ENCODE assay signal across 13 mouse cellular contexts in the genomic region with DNA sequence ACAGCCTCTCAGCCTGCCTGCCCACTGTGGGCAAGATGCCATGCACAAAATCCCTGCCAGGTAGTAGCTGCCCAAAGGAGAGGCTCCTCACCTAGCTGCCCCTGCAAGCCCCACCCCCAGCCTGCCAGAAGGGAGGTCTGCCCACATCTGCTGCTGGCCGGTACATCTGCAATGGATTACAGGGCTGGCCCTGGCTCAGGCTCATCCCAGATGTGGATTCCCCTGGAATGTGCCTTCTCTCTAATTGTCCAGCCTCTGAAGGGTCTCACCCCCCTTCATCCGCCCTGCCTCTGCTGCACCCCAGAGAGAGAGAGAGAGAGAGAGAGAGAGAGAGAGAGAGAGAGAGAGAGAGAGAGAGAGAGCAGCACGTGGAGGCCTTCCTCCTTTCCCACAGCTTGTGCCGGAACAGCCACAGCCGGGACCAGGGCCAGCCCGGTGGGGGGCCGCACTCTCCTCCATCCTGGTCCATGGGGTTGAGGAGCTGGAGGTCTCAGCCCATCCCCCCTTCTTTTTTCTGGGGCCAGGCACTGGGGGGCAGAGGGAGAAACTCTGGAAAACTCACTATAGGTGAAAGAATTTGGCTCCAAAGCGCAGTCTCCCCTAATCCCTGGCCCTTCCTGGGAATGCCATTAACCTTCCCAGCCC.
DNase-seq lines count a peak whose midpoint lies in the region; ATAC-seq and TF ChIP-seq lines count a peak whose summit lies in the region.
"Had no signal": no experiment of that assay in that cellular context is flagged by ENCODE, and none has a peak within 500 bp of the region (broad histone marks: within the 10 kb centered on the region; RNA-seq: fewer than 3 reads in every experiment).

No protein-coding gene starts in this region.

- no peak overlapping the region for H3K4me3 ChIP-seq in forebrain, embryonic 10.5 days
- no peak overlapping the region for H3K4me3 ChIP-seq in forebrain, postnatal 0 days (ENCODE audit: low read depth, low read length)
- no peak overlapping the region for H3K4me3 ChIP-seq in neural tube, embryonic 15.5 days (replicated peaks)
- H3K4me3 ChIP-seq in limb, embryonic 12.5 days (replicated peaks), result no peak overlapping the region
- H3K4me3 ChIP-seq: forebrain, embryonic 12.5 days had no signal

- TF ChIP-seq CTCF in forebrain, postnatal 0 days (IDR thresholded peaks at IDR 0.05; ENCODE audit: low read depth), result no peak

- WGBS in forebrain, embryonic 10.5 days, result 30% methylated on average over 7 of the region's 8 CpGs
- 52% methylated on average over 8 of the region's 8 CpGs for WGBS in forebrain, postnatal 0 days
- WGBS in neural tube, embryonic 15.5 days, result 42% methylated on average over 8 of the region's 8 CpGs
- 26% methylated on average over 6 of the region's 8 CpGs for WGBS in limb, embryonic 12.5 days

- H3K9ac ChIP-seq in forebrain, postnatal 0 days, result no peak overlapping the region
- no peak overlapping the region for H3K9ac ChIP-seq in neural tube, embryonic 15.5 days (replicated peaks)
- no peak overlapping the region for H3K9ac ChIP-seq in limb, embryonic 12.5 days (replicated peaks)
- H3K9ac ChIP-seq: forebrain, embryonic 12.5 days; liver, embryonic 14.5 days had no signal

- 0 out of 2 replicates have a peak overlapping the region, but pooled peaks have one; percentile 25 for H3K27ac ChIP-seq in forebrain, embryonic 10.5 days
- H3K27ac ChIP-seq in forebrain, postnatal 0 days (ENCODE audit: low read depth, low read length), result no peak overlapping the region
- no peak overlapping the region for H3K27ac ChIP-seq in neural tube, embryonic 15.5 days (replicated peaks)
- 0 out of 2 replicates have a peak overlapping the region, but pooled peaks have one; percentile 23 for H3K27ac ChIP-seq in limb, embryonic 12.5 days
- H3K27ac ChIP-seq: forebrain, embryonic 12.5 days; kidney, postnatal 0 days; liver, embryonic 14.5 days had no signal

- no peaks in the 10 kb centered on the region for H3K9me3 ChIP-seq in forebrain, embryonic 10.5 days
- no peaks in the 10 kb centered on the region for H3K9me3 ChIP-seq in forebrain, postnatal 0 days (ENCODE audit: low read length)
- H3K9me3 ChIP-seq in neural tube, embryonic 15.5 days (replicated peaks), result no peaks in the 10 kb centered on the region
- no peaks in the 10 kb centered on the region for H3K9me3 ChIP-seq in limb, embryonic 12.5 days
- H3K9me3 ChIP-seq: forebrain, embryonic 12.5 days had no signal

- no peak overlapping the region for H3K4me2 ChIP-seq in forebrain, postnatal 0 days (ENCODE audit: low read depth)
- no peak overlapping the region for H3K4me2 ChIP-seq in neural tube, embryonic 15.5 days
- 0 out of 2 replicates have a peak overlapping the region, but pooled peaks have one; percentile 4 for H3K4me2 ChIP-seq in limb, embryonic 12.5 days
- H3K4me2 ChIP-seq: forebrain, embryonic 12.5 days had no signal

- ATAC-seq in forebrain, postnatal 0 days, result no peak
- ATAC-seq in neural tube, embryonic 15.5 days (ENCODE audit: low FRiP score), result no peak
- ATAC-seq in limb, embryonic 12.5 days (ENCODE audit: insufficient number of reproducible peaks, insufficient read depth, low FRiP score, low TSS enrichment, low read depth), result peak; percentile 66; the same call in 1 of the 2 replicates
- no peak for ATAC-seq in CD4-positive, CD25-positive, alpha-beta regulatory T cell, adult 4 months

- peaks cover 100% of the 10 kb centered on the region for H3K27me3 ChIP-seq in forebrain, embryonic 10.5 days (ENCODE audit: poor library complexity, severe bottlenecking)
- no peaks in the 10 kb centered on the region for H3K27me3 ChIP-seq in forebrain, postnatal 0 days (ENCODE audit: insufficient read depth, low read length)
- peaks cover 54% of the 10 kb centered on the region for H3K27me3 ChIP-seq in neural tube, embryonic 15.5 days (replicated peaks)
- H3K27me3 ChIP-seq in limb, embryonic 12.5 days, result peaks cover 76% of the 10 kb centered on the region

- H3K4me1 ChIP-seq in forebrain, embryonic 10.5 days, result peaks cover 33% of the 10 kb centered on the region
- no peaks in the 10 kb centered on the region for H3K4me1 ChIP-seq in forebrain, postnatal 0 days (ENCODE audit: insufficient read depth)
- no peaks in the 10 kb centered on the region for H3K4me1 ChIP-seq in neural tube, embryonic 15.5 days
- H3K4me1 ChIP-seq in limb, embryonic 12.5 days (replicated peaks), result peaks cover 23% of the 10 kb centered on the region
- H3K4me1 ChIP-seq: forebrain, embryonic 12.5 days had no signal

- DNase-seq in forebrain, embryonic 10.5 days (ENCODE audit: extremely low spot score, low spot score), result peak; percentile 15
- no peak for DNase-seq in forebrain, postnatal 0 days
- peak; percentile 40 for DNase-seq in neural tube, embryonic 10.5 days (ENCODE audit: extremely low spot score, low spot score)
- DNase-seq in heart, postnatal 4 days, result no peak
- no peak for DNase-seq in left cerebral cortex, adult 18-20 months (ENCODE audit: low spot score in 2 of 2)
- DNase-seq: adrenal gland, postnatal 25 days; heart, adult 11 months had no signal

- no peaks in the 10 kb centered on the region for H3K36me3 ChIP-seq in forebrain, embryonic 10.5 days (replicated peaks)
- H3K36me3 ChIP-seq in forebrain, postnatal 0 days (ENCODE audit: insufficient read depth), result no peaks in the 10 kb centered on the region
- no peaks in the 10 kb centered on the region for H3K36me3 ChIP-seq in neural tube, embryonic 15.5 days
- no peaks in the 10 kb centered on the region for H3K36me3 ChIP-seq in limb, embryonic 12.5 days
- H3K36me3 ChIP-seq: forebrain, embryonic 12.5 days had no signal

Comparison
In these comparisons a context has a peak if more than half of its experiments do, and no peak if none do; other contexts are left out.
1. DNase-seq: peak in forebrain, embryonic 10.5 days (single experiment) and neural tube, embryonic 10.5 days (single experiment); none in forebrain, postnatal 0 days (single experiment), heart, postnatal 4 days (single experiment) and left cerebral cortex, adult 18-20 months (0 of 2).
2. H3K27ac ChIP-seq: peak in forebrain, embryonic 10.5 days (single experiment) and limb, embryonic 12.5 days (single experiment); none in forebrain, postnatal 0 days (single experiment) and neural tube, embryonic 15.5 days (single experiment).